Mouse (Mus musculus) myocyte (in vitro differentiated cells): Measurements from ENCODE around the gene Adk. TPM values are rescaled to one million over a fixed set of nuclear protein-coding genes. Genes with fewer than 3 reads are reported as not detected.
A peak's percentile ranks its signal among the peaks of the same experiment; 100 is the strongest.

ENCODE experiments used
- H3K27me3 ChIP-seq: one replicate; pipeline ENCODE4 v1.6.1; 2011; ENCODE audit not compliant: control insufficient read depth, insufficient read depth, insufficient read length
- H3K36me3 ChIP-seq: one replicate; pipeline ENCODE4 v1.6.1; 2011; ENCODE audit not compliant: control insufficient read depth, insufficient read depth
- H3K4me2 ChIP-seq: one replicate; pipeline ENCODE4 v1.6.1; 2011; ENCODE audit warnings: low read depth, control low read depth
- H3K4me3 ChIP-seq: one replicate; pipeline ENCODE4 v1.5.1; 2011; ENCODE audit warnings: mild to moderate bottlenecking, control low read depth, moderate library complexity
- H3K79me2 ChIP-seq: one replicate; pipeline ENCODE4 v1.6.1; 2011; ENCODE audit not compliant: control insufficient read depth, insufficient read depth
- H3ac ChIP-seq: one replicate; pipeline ENCODE4 v1.6.1; 2011; ENCODE audit not compliant: control insufficient read depth, insufficient read length
- CEBPB ChIP-seq: IDR thresholded peaks from 2 replicates; pipeline ENCODE4 v1.6.1; 2011; ENCODE audit warnings: mild to moderate bottlenecking, moderate library complexity; ENCODE audit not compliant: poor library complexity, insufficient read depth, severe bottlenecking
- E2F4 ChIP-seq: IDR thresholded peaks from one replicate; pipeline ENCODE4 v1.6.1; 2011; ENCODE audit warnings: mild to moderate bottlenecking, control low read depth, moderate library complexity; ENCODE audit not compliant: insufficient read depth
- MAX ChIP-seq: IDR thresholded peaks from one replicate; pipeline ENCODE4 v1.6.1; 2011; ENCODE audit warnings: low read depth, mild to moderate bottlenecking, control low read depth
- MYOD1 ChIP-seq, 3 experiments: IDR thresholded peaks; one replicate each; pipeline ENCODE4 v1.6.1; 2011; ENCODE audit warnings: control low read depth in 2 of 3, low read depth in 2 of 3, mild to moderate bottlenecking in 2 of 3, moderate library complexity in 1 of 3; ENCODE audit not compliant: insufficient read length in 2 of 3, control insufficient read depth in 1 of 3
- MYOG ChIP-seq, 3 experiments: IDR thresholded peaks; one replicate each; pipeline ENCODE4 v1.6.1; 2011; ENCODE audit warnings: control low read depth in 2 of 3, low read depth in 2 of 3, mild to moderate bottlenecking in 2 of 3; ENCODE audit not compliant: insufficient read length in 2 of 3, control insufficient read depth in 1 of 3, insufficient read depth in 1 of 3
- POLR2A ChIP-seq: IDR thresholded peaks from one replicate; pipeline ENCODE4 v1.6.1; 2011; ENCODE audit warnings: low read depth, mild to moderate bottlenecking, control low read depth, moderate library complexity; ENCODE audit not compliant: insufficient read length
- POLR2AphosphoS2 ChIP-seq: IDR thresholded peaks from one replicate; pipeline ENCODE4 v1.6.1; 2011; ENCODE audit warnings: low read depth, control low read depth; ENCODE audit not compliant: insufficient read length
- REST ChIP-seq: IDR thresholded peaks from one replicate; pipeline ENCODE4 v1.6.1; 2011; ENCODE audit warnings: mild to moderate bottlenecking, control low read depth, moderate library complexity; ENCODE audit not compliant: insufficient read depth, insufficient read length
- SRF ChIP-seq: IDR thresholded peaks from one replicate; pipeline ENCODE4 v1.6.1; 2011; ENCODE audit warnings: low read depth; ENCODE audit not compliant: control insufficient read depth, insufficient read length
- TCF12 ChIP-seq: IDR thresholded peaks from one replicate; pipeline ENCODE4 v1.6.1; 2011; ENCODE audit warnings: mild to moderate bottlenecking, control low read depth; ENCODE audit not compliant: poor library complexity, insufficient read depth, severe bottlenecking
- TCF3 ChIP-seq: IDR thresholded peaks from one replicate; pipeline ENCODE4 v1.6.1; 2011; ENCODE audit warnings: low read depth, control low read depth; ENCODE audit not compliant: insufficient read length
- USF1 ChIP-seq: IDR thresholded peaks from one replicate; pipeline ENCODE4 v1.6.1; 2011; ENCODE audit warnings: low read depth, mild to moderate bottlenecking, control low read depth, moderate library complexity
- polyA plus RNA-seq: library from polyadenylated mRNA; unstranded; fragments of >200 nt; fragmentation: generic; extraction: Trizol; gene quantifications from one replicate; pipeline ENCODE4 v1.2.1, GENCODE M21; 2012; ENCODE audit warnings: missing spikeins

The Adk gene
- polyA plus RNA-seq, 1 experiment = 37.2 TPM

- peak overlapping the region; percentile 67 for H3ac ChIP-seq
- peaks cover 52% of the 10 kb centered on the region for H3K79me2 ChIP-seq
- peak overlapping the region; percentile 94 for H3K4me3 ChIP-seq
- H3K27me3 ChIP-seq = no peaks in the 10 kb centered on the region
- H3K36me3 ChIP-seq = no peaks in the 10 kb centered on the region
- H3K4me2 ChIP-seq = peak overlapping the region; percentile 80
- TF ChIP-seq POLR2A = no peak
- no peak for TF ChIP-seq POLR2AphosphoS2
- TF ChIP-seq MYOD1 (IDR thresholded peaks at IDR 0.05; ENCODE audit: control insufficient read depth in 1 of 3, insufficient read length in 2 of 3, low read depth in 2 of 3) = no peak
- no peak for TF ChIP-seq CEBPB
- no peak for TF ChIP-seq TCF3
- TF ChIP-seq E2F4 = no peak
- TF ChIP-seq TCF12 = no peak
- no peak for TF ChIP-seq SRF
- no peak for TF ChIP-seq USF1
Measured at GRCm38 (mm10) chr14:21051380-21052111, 828 bp upstream of the Adk start.

- Histone ChIP-seq H3K79me2 (peaks cover 45% of the 10 kb centered on the region), H3K36me3 (no peaks in the 10 kb centered on the region), H3K4me3 (peak overlapping the region; percentile 94), H3K4me2 (peak overlapping the region; percentile 100), H3K27me3 (no peaks in the 10 kb centered on the region), H3ac (peak overlapping the region; percentile 67)
- TF ChIP-seq SRF = no peak
- TF ChIP-seq REST = no peak
- no peak for TF ChIP-seq CEBPB
- TF ChIP-seq USF1 = peak; percentile 8
- TF ChIP-seq E2F4 = no peak
- peak; percentile 33 for TF ChIP-seq MAX
- no peak for TF ChIP-seq MYOD1 (IDR thresholded peaks at IDR 0.05; ENCODE audit: control insufficient read depth in 1 of 3, insufficient read length in 2 of 3, low read depth in 2 of 3)
- no peak for TF ChIP-seq POLR2A
Measured at GRCm38 (mm10) chr14:21052781-21053130, 382 bp downstream of the Adk start.

DNA sequence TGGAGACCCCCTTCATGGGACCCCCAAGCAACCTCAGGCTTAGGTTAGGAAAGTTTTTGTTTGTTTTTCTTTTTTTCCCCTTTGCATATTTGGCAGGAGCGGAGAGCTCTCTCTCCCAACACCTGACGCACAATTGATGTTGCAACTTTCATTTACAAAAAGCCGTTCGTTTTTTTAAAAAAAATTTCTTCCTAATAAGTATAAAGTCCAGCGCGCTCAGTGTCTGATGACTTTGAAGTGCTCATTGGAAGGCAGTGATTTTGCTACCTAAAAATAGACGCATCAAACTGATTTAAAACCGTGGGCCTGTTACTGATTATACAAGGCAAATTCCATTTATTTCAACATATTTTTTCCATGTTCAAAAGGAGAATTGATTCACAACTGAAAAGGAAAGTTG lies 777 bp downstream of the Adk start:
- peak overlapping the region; percentile 67 for H3ac ChIP-seq
- peak overlapping the region; percentile 94 for H3K4me3 ChIP-seq
- no peak for TF ChIP-seq MAX
- TF ChIP-seq POLR2A = no peak
- TF ChIP-seq REST = no peak
- TF ChIP-seq TCF3 = no peak
- H3K27me3 ChIP-seq = no peaks in the 10 kb centered on the region
- H3K4me2 ChIP-seq = peak overlapping the region; percentile 100
- H3K36me3 ChIP-seq = no peaks in the 10 kb centered on the region
- H3K79me2 ChIP-seq = peaks cover 41% of the 10 kb centered on the region

DNA sequence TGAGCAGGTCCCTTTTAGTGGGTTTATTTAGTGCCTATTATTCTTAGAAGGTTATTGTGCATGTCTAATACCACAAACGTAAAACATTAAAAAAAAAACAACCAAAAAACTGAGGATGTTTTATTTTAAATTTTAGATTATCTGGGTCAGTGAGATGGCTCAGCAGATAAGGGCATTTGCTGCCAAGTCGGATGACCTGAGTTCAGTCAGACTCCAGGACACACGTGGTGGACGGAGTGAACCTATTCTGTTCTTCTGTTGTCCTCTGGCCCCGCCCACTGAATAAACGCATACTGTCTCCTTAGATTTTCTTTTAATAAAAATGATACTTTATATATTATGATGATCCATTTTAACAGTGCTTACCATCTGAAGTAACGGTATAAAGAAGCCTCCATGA lies 1.2 kb downstream of the Adk start:
- peak overlapping the region; percentile 94 for H3K4me3 ChIP-seq
- TF ChIP-seq MYOD1 (IDR thresholded peaks at IDR 0.05; ENCODE audit: control insufficient read depth in 1 of 3, insufficient read length in 2 of 3, low read depth in 2 of 3) = no peak
- no peak for TF ChIP-seq MAX
- no peak for TF ChIP-seq POLR2AphosphoS2
- TF ChIP-seq USF1 = no peak
- TF ChIP-seq SRF = no peak
- no peak for TF ChIP-seq CEBPB
- no peak for TF ChIP-seq TCF3

DNA sequence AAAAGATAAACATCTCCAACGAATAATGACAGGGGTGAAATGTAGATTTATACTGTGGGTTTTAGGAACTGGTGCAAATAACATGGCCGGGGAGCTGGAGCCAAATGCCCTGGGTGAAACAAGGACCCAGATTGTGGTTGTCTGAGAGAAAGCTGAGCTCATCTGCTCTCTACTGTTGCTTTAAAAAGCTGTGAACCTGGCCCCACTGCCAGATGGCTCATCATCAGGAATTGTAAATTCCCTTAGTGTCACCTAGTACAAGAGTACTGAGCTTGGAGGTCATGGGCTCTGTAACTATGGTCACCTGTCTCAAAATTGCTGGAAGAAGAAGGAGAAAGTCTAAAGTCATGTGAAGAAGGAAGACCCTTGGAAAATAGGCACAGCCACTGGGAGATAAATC lies 6.6 kb downstream of the Adk start:
- Histone ChIP-seq H3K79me2 (no peaks in the 10 kb centered on the region), H3K27me3 (no peaks in the 10 kb centered on the region), H3K4me3 (no peak overlapping the region), H3ac (no peak overlapping the region), H3K4me2 (no peak overlapping the region), H3K36me3 (no peaks in the 10 kb centered on the region)
- TF ChIP-seq MYOG (IDR thresholded peaks at IDR 0.05; ENCODE audit: control insufficient read depth in 1 of 3, insufficient read depth in 1 of 3, insufficient read length in 2 of 3, low read depth in 2 of 3) (no peak), SRF (no peak), REST (no peak), POLR2A (no peak), CEBPB (no peak), POLR2AphosphoS2 (no peak), TCF3 (no peak), USF1 (no peak), MAX (no peak), MYOD1 (IDR thresholded peaks at IDR 0.05; ENCODE audit: control insufficient read depth in 1 of 3, insufficient read length in 2 of 3, low read depth in 2 of 3) (no peak), E2F4 (no peak), TCF12 (no peak)

More for the DNA sequence above, 1.2 kb downstream of the Adk start:
- H3K27me3 ChIP-seq = no peaks in the 10 kb centered on the region
- H3K79me2 ChIP-seq = peaks cover 37% of the 10 kb centered on the region
- no peaks in the 10 kb centered on the region for H3K36me3 ChIP-seq
- no peak overlapping the region for H3ac ChIP-seq
- peak overlapping the region; percentile 100 for H3K4me2 ChIP-seq
